Mouse (Mus musculus): ENCODE results near the gene Map3k5. TPM values are rescaled to one million over a fixed set of nuclear protein-coding genes. Genes with fewer than 3 reads are reported as not detected.

Gene Map3k5
- polyA plus RNA-seq, 1 experiment from 2014 or later, result 1.2 TPM

DNA sequence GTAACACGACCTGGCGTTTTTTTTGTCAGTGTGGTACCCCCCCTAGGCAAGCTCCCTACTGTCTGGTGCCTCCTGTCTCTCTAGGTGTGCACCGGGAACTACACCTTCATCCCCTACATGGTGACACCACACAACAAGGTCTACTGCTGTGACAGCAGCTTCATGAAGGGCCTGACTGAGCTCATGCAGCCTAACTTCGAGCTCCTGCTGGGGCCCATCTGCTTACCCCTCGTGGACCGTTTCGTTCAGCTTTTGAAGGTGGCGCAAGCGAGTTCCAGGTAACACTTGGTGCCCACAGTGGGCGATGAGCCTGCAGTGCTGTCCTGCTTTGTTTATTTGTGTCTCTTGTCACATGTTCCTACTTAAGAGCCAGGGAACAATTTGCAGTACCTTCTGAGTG lies 89.3 kb downstream of the Map3k5 start:
- Histone ChIP-seq H3K27ac (ENCODE audit: low read length) (no peak overlapping the region), H3K27me3 (ENCODE audit: control insufficient read depth, insufficient read depth, low read depth, low read length) (no peaks in the 10 kb centered on the region), H3K4me2 (ENCODE audit: low read depth, low read length) (no peak overlapping the region), H3K4me3 (ENCODE audit: low read length) (no peak overlapping the region), H3K9ac (ENCODE audit: low read length) (no peak overlapping the region), H3K36me3 (ENCODE audit: control insufficient read depth, insufficient read depth, low read length) (no peaks in the 10 kb centered on the region), H3K4me1 (replicated peaks; ENCODE audit: control insufficient read depth, insufficient read depth, low read length) (no peaks in the 10 kb centered on the region), H3K9me3 (ENCODE audit: control insufficient read depth, low read length) (0 out of 2 replicates have a peak, but pooled peaks cover under 1% of the 10 kb centered on the region)
- WGBS, result 72% methylated on average over 10 of the region's 10 CpGs
- no peak for ATAC-seq (ENCODE audit: low read depth)

DNA sequence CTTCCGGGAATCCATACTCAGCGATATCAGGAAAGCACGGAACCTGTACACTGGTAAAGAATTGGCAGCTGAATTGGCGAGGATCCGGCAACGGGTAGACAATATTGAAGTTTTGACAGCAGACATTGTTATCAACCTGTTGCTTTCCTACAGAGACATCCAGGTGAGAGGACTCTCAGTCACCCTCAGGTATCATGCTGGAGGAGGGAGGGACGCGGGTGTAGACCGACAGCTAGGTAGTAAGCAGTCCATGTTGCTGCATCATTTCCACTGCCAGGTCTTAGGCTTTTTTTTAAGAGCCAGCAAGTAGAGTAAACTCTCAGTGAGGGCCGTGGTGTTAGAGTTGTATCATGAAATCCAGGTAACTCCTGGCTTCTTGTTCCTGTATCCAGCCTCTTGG lies 90.6 kb downstream of the Map3k5 start:
- no peak overlapping the region for H3K4me3 ChIP-seq (ENCODE audit: low read length)
- H3K27ac ChIP-seq (ENCODE audit: low read length), result no peak overlapping the region
- no peaks in the 10 kb centered on the region for H3K9me3 ChIP-seq (ENCODE audit: control insufficient read depth, low read length)
- H3K27me3 ChIP-seq (ENCODE audit: control insufficient read depth, insufficient read depth, low read depth, low read length), result no peaks in the 10 kb centered on the region
- no peak overlapping the region for H3K9ac ChIP-seq (ENCODE audit: low read length)
- H3K4me2 ChIP-seq (ENCODE audit: low read depth, low read length), result no peak overlapping the region
- ATAC-seq (ENCODE audit: low read depth), result no peak
- no peaks in the 10 kb centered on the region for H3K4me1 ChIP-seq (replicated peaks; ENCODE audit: control insufficient read depth, insufficient read depth, low read length)
- 94% methylated on average over 10 of the region's 10 CpGs for WGBS
- H3K36me3 ChIP-seq (ENCODE audit: control insufficient read depth, insufficient read depth, low read length), result no peaks in the 10 kb centered on the region

DNA sequence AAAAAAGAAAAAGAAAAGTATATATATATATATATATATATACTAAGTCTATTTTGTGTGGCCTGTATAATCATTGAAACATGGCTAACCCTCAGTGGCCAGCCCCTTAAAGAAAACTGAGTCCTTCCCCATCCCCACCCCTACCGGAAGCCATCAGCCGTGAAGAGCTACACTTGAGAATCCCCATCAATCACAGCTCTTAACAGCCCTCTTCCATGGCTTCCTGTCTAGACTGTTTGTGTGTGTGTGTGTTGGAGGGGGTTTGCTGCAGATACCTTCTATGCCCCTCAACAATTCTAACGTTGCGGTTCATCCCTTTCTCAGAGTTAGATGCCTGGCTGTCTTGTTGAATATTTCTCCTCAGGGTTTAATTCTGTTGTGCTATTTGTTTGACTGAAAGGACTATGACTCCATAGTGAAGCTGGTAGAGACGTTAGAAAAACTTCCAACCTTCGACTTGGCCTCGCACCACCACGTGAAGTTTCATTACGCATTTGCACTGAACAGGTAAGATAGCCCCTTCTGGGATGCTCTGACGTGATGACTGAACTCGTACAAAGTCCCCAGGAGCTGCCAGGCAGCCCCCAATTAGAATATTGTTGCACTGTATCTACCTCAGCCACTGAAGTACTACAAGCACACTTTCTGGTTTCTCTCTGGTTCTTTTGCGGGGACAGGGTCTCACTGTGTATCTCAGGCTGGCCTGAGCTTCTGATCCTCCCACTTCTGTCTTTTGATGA lies 91.7 kb downstream of the Map3k5 start:
- ATAC-seq (ENCODE audit: low read depth), result no peak
- no peaks in the 10 kb centered on the region for H3K36me3 ChIP-seq (ENCODE audit: control insufficient read depth, insufficient read depth, low read length)
- 59% methylated on average over 12 of the region's 12 CpGs for WGBS
- H3K27ac ChIP-seq (ENCODE audit: low read length), result no peak overlapping the region
- H3K4me1 ChIP-seq (replicated peaks; ENCODE audit: control insufficient read depth, insufficient read depth, low read length), result no peaks in the 10 kb centered on the region
- no peak overlapping the region for H3K4me3 ChIP-seq (ENCODE audit: low read length)
- H3K27me3 ChIP-seq (ENCODE audit: control insufficient read depth, insufficient read depth, low read depth, low read length), result no peaks in the 10 kb centered on the region
- no peak overlapping the region for H3K4me2 ChIP-seq (ENCODE audit: low read depth, low read length)
- H3K9ac ChIP-seq (ENCODE audit: low read length), result no peak overlapping the region
- H3K9me3 ChIP-seq (ENCODE audit: control insufficient read depth, low read length), result no peaks in the 10 kb centered on the region

DNA sequence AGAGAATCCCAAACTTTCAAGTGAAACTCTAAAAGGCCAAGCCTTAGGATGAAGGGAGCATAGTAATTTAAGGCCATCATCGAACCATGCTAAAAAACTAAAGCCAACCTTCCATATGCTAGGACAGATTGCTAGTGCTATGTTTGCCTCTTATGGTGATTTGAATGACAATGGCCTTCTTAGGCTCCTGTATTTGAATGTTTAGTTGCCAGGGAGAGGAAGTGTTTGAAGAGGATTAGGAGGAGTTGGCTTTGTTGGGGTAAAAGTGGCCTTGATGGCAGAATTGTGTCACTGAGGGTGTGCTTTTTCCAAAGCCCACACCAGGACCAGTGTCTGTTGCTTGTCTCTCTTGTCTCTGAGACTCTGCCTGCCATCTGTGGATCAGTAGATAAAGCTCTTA lies 96.4 kb downstream of the Map3k5 start:
- no peak overlapping the region for H3K4me2 ChIP-seq (ENCODE audit: low read depth, low read length)
- H3K4me1 ChIP-seq (replicated peaks; ENCODE audit: control insufficient read depth, insufficient read depth, low read length), result no peaks in the 10 kb centered on the region
- H3K27me3 ChIP-seq (ENCODE audit: control insufficient read depth, insufficient read depth, low read depth, low read length), result no peaks in the 10 kb centered on the region
- no peaks in the 10 kb centered on the region for H3K9me3 ChIP-seq (ENCODE audit: control insufficient read depth, low read length)
- no peaks in the 10 kb centered on the region for H3K36me3 ChIP-seq (ENCODE audit: control insufficient read depth, insufficient read depth, low read length)
- H3K27ac ChIP-seq (ENCODE audit: low read length), result no peak overlapping the region
- 92% methylated on average over 1 of the region's 1 CpGs for whole genome bisulfite sequencing
- no peak overlapping the region for H3K9ac ChIP-seq (ENCODE audit: low read length)
- no peak for ATAC-seq (ENCODE audit: low read depth)
- no peak overlapping the region for H3K4me3 ChIP-seq (ENCODE audit: low read length)

DNA sequence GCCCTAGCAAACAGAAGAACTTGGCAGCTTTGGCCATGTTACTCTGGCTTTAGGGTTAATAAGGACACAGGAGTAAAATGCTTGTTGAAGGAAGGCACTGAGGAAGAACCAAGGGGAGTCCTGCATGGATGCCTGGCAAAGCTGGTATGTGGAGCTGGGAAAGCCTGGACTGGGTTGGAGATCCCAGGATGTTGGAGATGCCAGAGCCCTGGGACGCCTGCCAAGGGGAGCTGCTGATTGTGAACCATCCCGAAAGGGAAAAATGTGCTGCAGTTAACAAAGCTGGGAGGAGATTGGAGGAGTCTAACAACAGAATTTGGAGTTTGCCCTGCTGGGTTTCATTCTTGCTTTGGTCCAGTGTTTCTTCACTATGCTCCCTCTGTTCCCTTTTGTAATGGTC lies 97.7 kb downstream of the Map3k5 start:
- 41% methylated on average over 2 of the region's 2 CpGs for WGBS
- Histone ChIP-seq H3K27me3 (ENCODE audit: control insufficient read depth, insufficient read depth, low read depth, low read length) (no peaks in the 10 kb centered on the region), H3K9ac (ENCODE audit: low read length) (no peak overlapping the region), H3K27ac (ENCODE audit: low read length) (no peak overlapping the region), H3K4me2 (ENCODE audit: low read depth, low read length) (no peak overlapping the region), H3K4me1 (replicated peaks; ENCODE audit: control insufficient read depth, insufficient read depth, low read length) (no peaks in the 10 kb centered on the region), H3K9me3 (ENCODE audit: control insufficient read depth, low read length) (no peaks in the 10 kb centered on the region), H3K4me3 (ENCODE audit: low read length) (no peak overlapping the region), H3K36me3 (ENCODE audit: control insufficient read depth, insufficient read depth, low read length) (no peaks in the 10 kb centered on the region)
- no peak for ATAC-seq (ENCODE audit: low read depth)

DNA sequence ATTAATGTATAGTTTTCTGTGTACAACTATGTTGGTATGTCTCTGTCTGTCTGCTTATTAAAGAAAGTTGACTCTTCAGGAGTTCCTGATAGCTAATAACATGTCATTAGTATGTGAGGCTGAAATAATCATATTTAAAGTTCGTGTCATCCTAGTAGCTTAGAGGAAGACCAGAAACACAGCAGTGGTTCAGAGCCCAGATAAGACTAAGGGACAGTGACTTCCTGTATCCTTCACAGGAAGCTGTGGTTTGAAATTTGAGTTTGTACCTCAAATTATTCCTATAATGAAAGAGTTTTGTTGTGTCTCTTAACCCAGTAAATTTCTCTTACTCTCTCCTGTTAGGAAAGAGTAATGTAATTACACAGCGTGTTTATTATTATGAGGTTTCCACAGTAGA lies 102.1 kb downstream of the Map3k5 start:
- Histone ChIP-seq H3K27me3 (ENCODE audit: control insufficient read depth, insufficient read depth, low read depth, low read length) (no peaks in the 10 kb centered on the region), H3K9me3 (ENCODE audit: control insufficient read depth, low read length) (no peaks in the 10 kb centered on the region), H3K9ac (ENCODE audit: low read length) (no peak overlapping the region), H3K27ac (ENCODE audit: low read length) (no peak overlapping the region), H3K4me2 (ENCODE audit: low read depth, low read length) (no peak overlapping the region), H3K4me3 (ENCODE audit: low read length) (no peak overlapping the region), H3K36me3 (ENCODE audit: control insufficient read depth, insufficient read depth, low read length) (no peaks in the 10 kb centered on the region), H3K4me1 (replicated peaks; ENCODE audit: control insufficient read depth, insufficient read depth, low read length) (no peaks in the 10 kb centered on the region)
- 69% methylated on average over 2 of the region's 2 CpGs for WGBS
- no peak for ATAC-seq (ENCODE audit: low read depth)

DNA sequence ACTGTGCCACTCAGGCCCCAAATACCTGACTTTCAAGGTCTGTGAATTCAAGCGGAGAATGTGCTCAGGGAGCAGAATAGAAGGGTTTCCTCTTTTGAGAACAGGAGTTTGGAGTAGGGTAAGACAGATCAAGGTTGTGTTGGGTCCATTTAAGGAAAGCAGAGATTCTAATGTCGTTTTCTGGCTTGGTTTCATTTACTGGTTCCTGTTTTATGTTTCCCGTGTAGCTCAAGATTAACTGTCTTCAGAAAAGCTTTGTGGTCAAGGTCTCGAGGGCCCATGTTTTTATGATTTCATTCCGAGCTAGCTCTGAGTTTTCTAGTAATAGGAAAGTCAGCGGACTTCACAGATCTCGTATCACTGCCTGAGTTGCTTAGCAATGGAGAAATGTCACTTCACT lies 102.6 kb downstream of the Map3k5 start:
- no peak overlapping the region for H3K4me3 ChIP-seq (ENCODE audit: low read length)
- no peak for ATAC-seq (ENCODE audit: low read depth)
- H3K27me3 ChIP-seq (ENCODE audit: control insufficient read depth, insufficient read depth, low read depth, low read length), result no peaks in the 10 kb centered on the region
- H3K27ac ChIP-seq (ENCODE audit: low read length), result no peak overlapping the region
- no peak overlapping the region for H3K4me2 ChIP-seq (ENCODE audit: low read depth, low read length)
- H3K9me3 ChIP-seq (ENCODE audit: control insufficient read depth, low read length), result no peaks in the 10 kb centered on the region
- no peak overlapping the region for H3K9ac ChIP-seq (ENCODE audit: low read length)
- WGBS, result 81% methylated on average over 7 of the region's 7 CpGs
- no peaks in the 10 kb centered on the region for H3K4me1 ChIP-seq (replicated peaks; ENCODE audit: control insufficient read depth, insufficient read depth, low read length)
- no peaks in the 10 kb centered on the region for H3K36me3 ChIP-seq (ENCODE audit: control insufficient read depth, insufficient read depth, low read length)

DNA sequence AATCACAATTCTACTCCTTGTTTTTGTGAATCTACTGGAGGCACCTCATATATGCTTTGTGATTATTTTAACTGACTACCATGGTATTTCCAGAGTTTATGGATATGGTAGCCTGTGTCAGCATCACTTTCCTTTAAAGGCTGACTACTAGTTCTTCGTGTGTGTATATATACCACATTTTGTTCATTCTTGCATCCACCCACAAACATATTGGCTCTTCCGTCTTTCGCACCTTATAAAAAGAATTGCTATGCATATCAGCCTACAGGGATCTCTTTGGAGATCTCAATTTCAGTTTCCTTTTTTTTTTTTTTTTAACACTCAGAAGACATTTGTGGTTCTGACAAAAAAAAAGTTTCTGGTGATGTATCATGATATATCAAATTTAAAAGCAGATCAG lies 105.3 kb downstream of the Map3k5 start:
- ATAC-seq (ENCODE audit: low read depth), result no peak
- no peaks in the 10 kb centered on the region for H3K36me3 ChIP-seq (ENCODE audit: control insufficient read depth, insufficient read depth, low read length)

DNA sequence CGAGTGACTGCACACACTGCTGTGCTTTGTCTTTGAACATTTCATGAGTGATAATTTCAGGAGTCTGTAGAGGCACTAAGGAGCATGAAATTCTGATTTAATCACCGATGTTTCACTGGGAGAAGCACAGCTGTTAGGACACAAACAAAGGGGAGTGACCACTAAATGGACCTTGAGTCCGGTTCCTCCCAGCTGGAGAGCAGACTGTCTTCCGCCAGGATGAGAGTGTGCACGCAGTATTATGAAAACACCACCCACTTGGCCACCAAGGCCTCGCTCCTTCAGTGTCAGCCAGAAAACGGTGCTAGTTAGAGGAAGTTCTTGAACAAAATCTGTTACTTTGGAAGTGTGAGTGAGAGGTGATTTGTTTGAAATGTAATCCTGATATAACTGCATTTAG lies 105.8 kb downstream of the Map3k5 start:
- 0 out of 2 replicates have a peak, but pooled peaks have one; percentile 52 for ATAC-seq (ENCODE audit: low read depth)
- 33% methylated on average over 7 of the region's 7 CpGs for WGBS
- H3K4me2 ChIP-seq (ENCODE audit: low read depth, low read length), result no peak overlapping the region

More for the DNA sequence above, 105.3 kb downstream of the Map3k5 start:
- no peak overlapping the region for H3K4me2 ChIP-seq (ENCODE audit: low read depth, low read length)
- H3K27ac ChIP-seq (ENCODE audit: low read length), result no peak overlapping the region
- H3K9ac ChIP-seq (ENCODE audit: low read length), result no peak overlapping the region
- H3K4me3 ChIP-seq (ENCODE audit: low read length), result no peak overlapping the region
- H3K27me3 ChIP-seq (ENCODE audit: control insufficient read depth, insufficient read depth, low read depth, low read length), result no peaks in the 10 kb centered on the region
- no peaks in the 10 kb centered on the region for H3K4me1 ChIP-seq (replicated peaks; ENCODE audit: control insufficient read depth, insufficient read depth, low read length)
- no peaks in the 10 kb centered on the region for H3K9me3 ChIP-seq (ENCODE audit: control insufficient read depth, low read length)
- 79% methylated on average over 3 of the region's 3 CpGs for WGBS

More for the DNA sequence above, 105.8 kb downstream of the Map3k5 start:
- Histone ChIP-seq H3K27me3 (ENCODE audit: control insufficient read depth, insufficient read depth, low read depth, low read length) (no peaks in the 10 kb centered on the region), H3K9me3 (ENCODE audit: control insufficient read depth, low read length) (no peaks in the 10 kb centered on the region), H3K4me1 (replicated peaks; ENCODE audit: control insufficient read depth, insufficient read depth, low read length) (no peaks in the 10 kb centered on the region), H3K4me3 (ENCODE audit: low read length) (no peak overlapping the region), H3K27ac (ENCODE audit: low read length) (no peak overlapping the region), H3K36me3 (ENCODE audit: control insufficient read depth, insufficient read depth, low read length) (no peaks in the 10 kb centered on the region), H3K9ac (ENCODE audit: low read length) (no peak overlapping the region)

All from lung, embryonic 16.5 days (tissue).